Mouse (Mus musculus): ENCODE results near the gene Stxbp2. TPM values are rescaled to one million over a fixed set of nuclear protein-coding genes. Genes with fewer than 3 reads are reported as not detected.
"Not testable (repeated sequence)": the region's sequence is repeated elsewhere in the genome, so short reads cannot be mapped to it uniquely, and the experiment has no call there.

The Stxbp2 gene
- polyA plus RNA-seq (2015; fragmentation: Nextera tagmentation; extraction: Ambion mirVana), result 105 and 118 TPM in 2 replicates

DNA sequence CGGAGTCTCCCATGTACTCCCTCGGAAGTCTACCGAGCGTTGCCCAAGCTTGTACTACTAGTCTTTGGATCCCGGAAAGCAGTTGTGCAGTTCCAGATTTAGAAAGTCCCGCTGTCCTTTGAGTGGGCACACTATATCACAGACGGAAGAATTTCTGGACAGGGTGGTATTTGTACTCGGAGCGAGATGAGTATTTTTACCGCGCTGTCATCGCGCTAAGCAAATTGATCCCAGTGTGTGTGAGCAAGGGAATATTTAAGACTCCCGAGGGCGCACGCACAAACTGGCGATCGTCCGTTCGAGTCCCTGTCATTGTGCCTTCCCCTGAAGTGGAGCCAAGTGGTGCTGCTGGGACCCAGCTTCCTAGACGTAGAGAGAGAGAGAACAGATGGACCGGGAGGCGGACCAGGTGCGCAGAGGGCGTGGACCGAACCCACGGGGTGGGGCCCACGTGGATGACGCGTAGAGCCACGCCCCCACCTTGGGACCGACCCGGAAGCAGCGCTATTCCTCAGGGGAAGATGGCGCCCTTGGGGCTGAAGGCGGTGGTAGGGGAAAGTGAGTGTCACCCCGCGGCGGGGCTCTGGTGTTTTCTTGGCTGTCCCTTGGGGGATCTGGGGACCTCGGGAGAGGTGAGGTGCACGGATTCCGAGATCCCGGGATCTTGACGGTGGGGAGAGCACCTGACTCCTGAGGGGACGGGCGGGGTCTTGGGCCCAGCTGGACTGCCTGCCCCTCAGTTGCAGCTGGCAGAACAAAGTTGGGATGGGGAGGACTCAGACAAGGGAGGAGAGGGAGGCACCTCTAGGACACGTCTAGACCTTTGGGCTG is at the start of gene Stxbp2:
Gene Stxbp2, plus strand, starts transcription at position 309 of the 831 bp plus-strand sequence.
- Histone ChIP-seq H3K9ac (peak within 1 kb of the TSS; percentile 48; the same call in 1 of the 2 replicates), H3K4me3 (replicated peaks) (peak within 1 kb of the TSS; percentile 66), H3K4me2 (peak within 1 kb of the TSS; percentile 76), H3K27ac (no peak within 1 kb of the TSS), H3K9me3 (no peaks in the 10 kb centered on the region), H3K4me1 (peaks cover 11% of the 10 kb centered on the region), H3K36me3 (peaks cover 12% of the 10 kb centered on the region; the same call in 1 of the 2 replicates), H3K27me3 (replicated peaks) (0 out of 2 replicates have a peak, but pooled peaks cover 6% of the 10 kb centered on the region)
- peak; percentile 88 for ATAC-seq (ENCODE audit: insufficient read depth, low FRiP score, low read depth)
- WGBS, result 6% methylated on average over 47 of the region's 47 CpGs

GRCm38 (mm10) chr8:3581961-3582360 is 48.8 kb upstream of the Stxbp2 start:
- not testable (repeated sequence) for H3K9me3 ChIP-seq; H3K27ac ChIP-seq; H3K4me2 ChIP-seq; H3K4me3 ChIP-seq (replicated peaks); H3K4me1 ChIP-seq; H3K27me3 ChIP-seq (replicated peaks); H3K36me3 ChIP-seq; ATAC-seq (ENCODE audit: insufficient read depth, low FRiP score, low read depth); H3K9ac ChIP-seq
- 81% methylated on average over 1 of the region's 3 CpGs for WGBS

- 69% methylated on average over 2 of the region's 2 CpGs for WGBS
- H3K4me1 ChIP-seq, result no peaks in the 10 kb centered on the region
- no peak overlapping the region for H3K4me3 ChIP-seq (replicated peaks)
- no peaks in the 10 kb centered on the region for H3K27me3 ChIP-seq (replicated peaks)
- H3K36me3 ChIP-seq, result no peaks in the 10 kb centered on the region
- ATAC-seq (ENCODE audit: insufficient read depth, low FRiP score, low read depth), result peak; percentile 12; the same call in 1 of the 2 replicates
- no peak overlapping the region for H3K9ac ChIP-seq
- no peak overlapping the region for H3K27ac ChIP-seq
- H3K4me2 ChIP-seq, result no peak overlapping the region
- no peaks in the 10 kb centered on the region for H3K9me3 ChIP-seq
Observed at GRCm38 (mm10) chr8:3586452-3586851, 44.3 kb upstream of the Stxbp2 start.

GRCm38 (mm10) chr8:3586993-3587390 is 43.8 kb upstream of the Stxbp2 start, which contains the start of gene Camsap3:
Camsap3 (plus strand) TSS chr8:3587293.
- Histone ChIP-seq H3K4me2 (peak within 1 kb of the TSS; percentile 90), H3K27me3 (replicated peaks) (no peaks in the 10 kb centered on the region), H3K27ac (peak within 1 kb of the TSS; percentile 88), H3K9me3 (no peaks in the 10 kb centered on the region), H3K9ac (peak within 1 kb of the TSS; percentile 56), H3K4me3 (replicated peaks) (peak within 1 kb of the TSS; percentile 67), H3K4me1 (no peaks in the 10 kb centered on the region), H3K36me3 (no peaks in the 10 kb centered on the region)
- WGBS, result 9% methylated on average over 7 of the region's 7 CpGs
- ATAC-seq (ENCODE audit: insufficient read depth, low FRiP score, low read depth), result 0 out of 2 replicates have a peak, but pooled peaks have one; percentile 0

GRCm38 (mm10) chr8:3587391-3588257 is 43.1 kb upstream of the Stxbp2 start:
- ATAC-seq (ENCODE audit: insufficient read depth, low FRiP score, low read depth), result peak; percentile 70
- WGBS, result under 1% methylated on average over 76 of the region's 77 CpGs

GRCm38 (mm10) chr8:3588258-3588633 is 42.5 kb upstream of the Stxbp2 start:
- 7% methylated on average over 11 of the region's 11 CpGs for WGBS
- H3K4me1 ChIP-seq, result 0 out of 2 replicates have a peak, but pooled peaks cover 3% of the 10 kb centered on the region
- peak overlapping the region; percentile 67 for H3K4me3 ChIP-seq (replicated peaks)
- no peaks in the 10 kb centered on the region for H3K27me3 ChIP-seq (replicated peaks)
- no peaks in the 10 kb centered on the region for H3K9me3 ChIP-seq
- no peaks in the 10 kb centered on the region for H3K36me3 ChIP-seq
- peak overlapping the region; percentile 88 for H3K27ac ChIP-seq
- peak overlapping the region; percentile 56 for H3K9ac ChIP-seq
- H3K4me2 ChIP-seq, result peak overlapping the region; percentile 90
- peak; percentile 36 for ATAC-seq (ENCODE audit: insufficient read depth, low FRiP score, low read depth)

More at GRCm38 (mm10) chr8:3587391-3588257, 43.1 kb upstream of the Stxbp2 start:
- H3K36me3 ChIP-seq, result no peaks in the 10 kb centered on the region
- peak overlapping the region; percentile 67 for H3K4me3 ChIP-seq (replicated peaks)
- H3K4me2 ChIP-seq, result peak overlapping the region; percentile 90
- no peaks in the 10 kb centered on the region for H3K27me3 ChIP-seq (replicated peaks)
- peak overlapping the region; percentile 88 for H3K27ac ChIP-seq
- H3K4me1 ChIP-seq, result no peaks in the 10 kb centered on the region
- no peaks in the 10 kb centered on the region for H3K9me3 ChIP-seq
- peak overlapping the region; percentile 56 for H3K9ac ChIP-seq

DNA sequence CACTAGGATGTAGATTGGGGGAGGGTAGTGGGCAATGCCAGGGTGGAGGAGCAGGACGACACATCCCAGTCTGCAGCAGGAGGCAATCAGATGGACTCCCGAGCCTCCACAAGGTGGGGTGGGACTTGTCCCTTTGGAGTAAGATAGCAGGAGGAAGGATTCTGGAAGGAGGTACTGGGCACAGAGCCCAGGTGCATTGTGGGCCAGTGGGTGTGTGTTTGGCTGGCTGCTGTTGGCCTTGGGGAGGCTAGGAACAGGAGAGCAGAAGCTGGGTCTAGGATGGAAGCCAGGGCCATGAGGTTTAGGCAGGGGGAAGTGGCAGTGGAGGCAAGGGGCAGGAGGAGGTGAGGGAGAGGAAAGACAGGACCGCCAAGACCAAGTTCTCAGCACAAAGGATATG is 37.3 kb upstream of the Stxbp2 start:
- H3K27ac ChIP-seq, result no peak overlapping the region
- no peak overlapping the region for H3K4me2 ChIP-seq
- H3K27me3 ChIP-seq (replicated peaks), result no peaks in the 10 kb centered on the region
- no peak overlapping the region for H3K4me3 ChIP-seq (replicated peaks)
- 66% methylated on average over 3 of the region's 3 CpGs for WGBS
- H3K9me3 ChIP-seq, result no peaks in the 10 kb centered on the region
- 0 out of 2 replicates have a peak, but pooled peaks cover 6% of the 10 kb centered on the region for H3K4me1 ChIP-seq
- H3K36me3 ChIP-seq, result no peaks in the 10 kb centered on the region
- no peak overlapping the region for H3K9ac ChIP-seq
- ATAC-seq (ENCODE audit: insufficient read depth, low FRiP score, low read depth), result no peak

DNA sequence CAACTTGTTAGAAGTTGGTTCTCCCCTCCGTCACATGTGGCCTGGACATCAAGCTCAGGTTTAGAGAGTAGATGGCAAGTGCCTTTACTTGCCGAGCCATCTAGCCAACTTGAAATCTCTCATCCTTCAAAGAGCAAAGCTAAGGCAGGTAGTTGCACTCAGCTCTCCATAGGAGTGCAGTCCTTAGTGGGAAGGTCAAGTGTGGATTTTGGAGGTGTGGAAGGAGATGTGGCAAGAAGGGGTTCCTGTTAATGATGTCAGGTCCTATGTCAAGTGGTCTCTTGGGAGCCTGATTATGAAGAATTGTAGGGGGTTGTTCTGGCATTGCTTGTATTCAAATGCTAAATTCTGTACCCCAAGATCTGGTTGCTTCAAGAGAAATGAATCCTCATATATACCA is 36.3 kb upstream of the Stxbp2 start:
- no peaks in the 10 kb centered on the region for H3K9me3 ChIP-seq
- H3K36me3 ChIP-seq, result no peaks in the 10 kb centered on the region
- no peak overlapping the region for H3K9ac ChIP-seq
- H3K27ac ChIP-seq, result no peak overlapping the region
- H3K27me3 ChIP-seq (replicated peaks), result no peaks in the 10 kb centered on the region
- H3K4me2 ChIP-seq, result no peak overlapping the region
- 83% methylated on average over 2 of the region's 2 CpGs for WGBS
- no peak for ATAC-seq (ENCODE audit: insufficient read depth, low FRiP score, low read depth)
- 0 out of 2 replicates have a peak, but pooled peaks cover 6% of the 10 kb centered on the region for H3K4me1 ChIP-seq
- no peak overlapping the region for H3K4me3 ChIP-seq (replicated peaks)

DNA sequence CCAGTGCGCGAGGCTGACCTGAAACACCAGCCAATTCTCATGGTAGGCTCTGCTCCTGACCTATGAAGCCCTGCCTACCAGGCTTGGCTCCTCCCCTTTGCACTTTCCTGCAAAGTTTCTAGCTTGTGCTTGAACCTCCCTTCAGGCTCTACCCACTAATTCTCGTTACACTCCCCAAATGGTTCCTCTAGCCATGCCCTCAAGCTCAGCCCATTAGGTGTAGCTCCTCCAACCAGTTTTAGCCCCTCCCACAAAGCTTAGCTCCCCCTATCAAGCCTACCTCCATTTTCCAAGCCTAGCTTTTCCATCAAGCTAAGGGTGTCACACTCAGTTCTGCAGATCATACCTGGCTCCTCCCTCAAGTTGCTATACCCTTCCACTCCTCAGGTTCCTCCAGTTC is 32.7 kb upstream of the Stxbp2 start:
- no peak overlapping the region for H3K4me2 ChIP-seq
- H3K4me1 ChIP-seq, result 0 out of 2 replicates have a peak, but pooled peaks cover 4% of the 10 kb centered on the region
- no peak overlapping the region for H3K27ac ChIP-seq
- no peak for ATAC-seq (ENCODE audit: insufficient read depth, low FRiP score, low read depth)
- H3K36me3 ChIP-seq, result peaks cover 8% of the 10 kb centered on the region; the same call in 1 of the 2 replicates
- no peak overlapping the region for H3K4me3 ChIP-seq (replicated peaks)
- H3K9me3 ChIP-seq, result no peaks in the 10 kb centered on the region
- no peaks in the 10 kb centered on the region for H3K27me3 ChIP-seq (replicated peaks)
- 65% methylated on average over 3 of the region's 3 CpGs for WGBS
- H3K9ac ChIP-seq, result no peak overlapping the region

DNA sequence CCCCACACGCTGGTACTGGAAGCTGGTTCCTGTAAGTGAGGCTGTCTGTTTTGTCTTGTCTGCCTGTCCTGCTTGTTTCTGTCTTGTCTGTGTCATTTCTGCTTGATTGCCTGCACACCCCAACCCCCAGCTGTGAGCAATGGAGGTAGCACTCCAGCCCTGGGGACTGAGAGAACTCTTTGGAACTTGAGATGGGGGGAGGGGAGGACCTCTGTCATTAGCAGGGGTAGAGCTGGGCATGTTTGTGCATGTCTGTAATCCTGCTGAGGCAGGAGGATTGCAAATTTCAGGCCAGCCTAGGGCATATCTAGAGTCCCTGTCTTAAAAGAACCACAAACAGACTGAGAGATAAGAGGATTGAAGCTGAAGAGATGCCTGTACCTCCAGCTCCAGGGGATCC is 31.5 kb upstream of the Stxbp2 start:
- H3K27ac ChIP-seq, result no peak overlapping the region
- no peak overlapping the region for H3K9ac ChIP-seq
- WGBS, result 64% methylated on average over 1 of the region's 1 CpGs
- no peaks in the 10 kb centered on the region for H3K4me1 ChIP-seq
- H3K9me3 ChIP-seq, result no peaks in the 10 kb centered on the region
- peaks cover 8% of the 10 kb centered on the region; the same call in 1 of the 2 replicates for H3K36me3 ChIP-seq
- no peak overlapping the region for H3K4me3 ChIP-seq (replicated peaks)
- H3K27me3 ChIP-seq (replicated peaks), result no peaks in the 10 kb centered on the region
- H3K4me2 ChIP-seq, result no peak overlapping the region
- ATAC-seq (ENCODE audit: insufficient read depth, low FRiP score, low read depth), result no peak

DNA sequence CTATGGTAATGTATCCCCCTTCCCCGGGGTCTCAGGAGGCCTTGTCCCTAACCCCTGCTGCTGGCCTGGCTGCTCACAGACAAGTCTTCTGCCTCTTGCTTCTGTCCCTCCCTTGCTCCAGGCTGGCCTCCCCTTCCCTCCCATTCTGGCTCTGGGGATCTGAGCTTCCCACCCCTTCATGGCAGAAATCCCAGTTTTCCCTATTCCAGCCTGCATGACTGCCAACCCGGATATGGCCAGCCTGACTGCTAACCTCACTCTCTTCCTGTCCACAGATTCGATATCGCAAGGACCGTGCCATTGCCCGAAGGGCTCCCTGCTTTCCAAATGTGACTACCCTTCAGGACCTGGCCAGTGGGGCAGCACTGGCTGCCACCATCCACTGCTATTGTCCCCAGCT is 30.4 kb upstream of the Stxbp2 start:
- Histone ChIP-seq H3K27me3 (replicated peaks) (no peaks in the 10 kb centered on the region), H3K9me3 (no peaks in the 10 kb centered on the region), H3K4me1 (no peaks in the 10 kb centered on the region), H3K36me3 (peaks cover 8% of the 10 kb centered on the region; the same call in 1 of the 2 replicates), H3K27ac (no peak overlapping the region), H3K4me3 (replicated peaks) (no peak overlapping the region), H3K4me2 (no peak overlapping the region), H3K9ac (no peak overlapping the region)
- ATAC-seq (ENCODE audit: insufficient read depth, low FRiP score, low read depth), result no peak
- 87% methylated on average over 6 of the region's 6 CpGs for WGBS
